Comparison of ENCODE assay signal across 23 mouse cellular contexts in the genomic region with DNA sequence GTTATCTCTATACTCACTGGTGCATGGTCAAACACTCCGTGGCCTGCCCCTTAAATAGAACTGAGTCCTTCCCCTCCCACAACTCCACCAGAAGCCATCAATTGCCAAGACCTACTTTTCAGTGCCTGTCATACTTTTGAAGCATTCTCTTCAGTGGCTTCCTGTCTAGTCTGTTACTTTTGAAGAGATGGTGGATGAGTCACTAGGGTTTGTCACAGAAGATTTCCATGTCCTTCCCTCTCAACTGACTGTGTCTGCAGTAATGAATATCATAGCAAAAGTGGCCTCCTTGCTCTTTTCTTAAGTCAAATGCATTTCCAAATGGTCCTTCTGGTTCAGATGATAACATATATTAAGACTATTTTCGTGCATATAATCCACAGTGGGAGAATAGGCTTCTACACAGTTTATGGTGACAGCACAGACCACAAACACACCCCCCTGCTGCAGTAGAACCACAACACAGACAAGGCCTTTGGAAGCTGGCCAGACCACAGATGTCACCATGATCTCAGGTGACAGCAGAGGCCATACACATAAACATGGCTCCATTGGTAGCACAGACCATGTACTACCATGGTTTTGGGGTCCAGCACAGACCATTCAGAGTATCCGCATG. TPM values are rescaled to one million over a fixed set of nuclear protein-coding genes. Genes with fewer than 3 reads are reported as not detected.
DNase-seq lines count a peak whose midpoint lies in the region; ATAC-seq lines count a peak whose summit lies in the region.
"Had no signal": no experiment of that assay in that cellular context is flagged by ENCODE, and none has a peak within 500 bp of the region (broad histone marks: within the 10 kb centered on the region; RNA-seq: fewer than 3 reads in every experiment).

No protein-coding gene starts in this region.

- H3K4me2 ChIP-seq in neural tube, embryonic 12.5 days (replicated peaks): no peak overlapping the region
- H3K4me2 ChIP-seq: forebrain, embryonic 15.5 days; intestine, embryonic 15.5 days; limb, embryonic 12.5 days had no signal

- no peaks in the 10 kb centered on the region for H3K27me3 ChIP-seq in neural tube, embryonic 12.5 days (replicated peaks)
- H3K27me3 ChIP-seq: forebrain, embryonic 15.5 days; intestine, embryonic 15.5 days; limb, embryonic 12.5 days had no signal

- H3K36me3 ChIP-seq in neural tube, embryonic 12.5 days: no peaks in the 10 kb centered on the region
- H3K36me3 ChIP-seq: forebrain, embryonic 15.5 days; intestine, embryonic 15.5 days; limb, embryonic 12.5 days had no signal

- H3K27ac ChIP-seq in neural tube, embryonic 12.5 days: no peak overlapping the region
- H3K27ac ChIP-seq: forebrain, embryonic 15.5 days; intestine, embryonic 15.5 days; left cerebral cortex, adult 2 months; limb, embryonic 12.5 days; macrophage had no signal

- H3K4me1 ChIP-seq in neural tube, embryonic 12.5 days: no peaks in the 10 kb centered on the region
- H3K4me1 ChIP-seq: forebrain, embryonic 15.5 days; intestine, embryonic 15.5 days; limb, embryonic 12.5 days had no signal

- H3K9ac ChIP-seq in neural tube, embryonic 12.5 days: no peak overlapping the region
- H3K9ac ChIP-seq: forebrain, embryonic 15.5 days; intestine, embryonic 15.5 days; limb, embryonic 12.5 days had no signal

- WGBS in neural tube, embryonic 12.5 days: 77% methylated on average over 3 of the region's 3 CpGs

- no peak for DNase-seq in neural tube, embryonic 10.5 days (ENCODE audit: extremely low spot score, low spot score)
- DNase-seq in CD8-positive naive resting alpha-beta T cell, adult 2 months (ENCODE audit: low read depth in 2 of 2, low spot score in 2 of 2): peak; percentile 38 to 61
- DNase-seq in naive thymus-derived CD4-positive, alpha-beta T cell, adult 2 months (ENCODE audit: low read depth): peak; percentile 75
- no peak for DNase-seq in layer of hippocampus, adult 9-10 months (ENCODE audit: low spot score)
- DNase-seq in heart, adult 11 months: no peak
- no peak for DNase-seq in layer of hippocampus, postnatal 25 days (ENCODE audit: extremely low spot score in 1 of 2, low spot score in 1 of 2)
- DNase-seq: adrenal gland, postnatal 14 days; cerebellum, adult 9-10 months; heart, postnatal 14 days; lung, adult 2 months; right cerebral cortex, postnatal 4 days had no signal

- no peak overlapping the region for H3K4me3 ChIP-seq in neural tube, embryonic 12.5 days
- H3K4me3 ChIP-seq: forebrain, embryonic 15.5 days; intestine, embryonic 15.5 days; left cerebral cortex, adult 2 months; limb, embryonic 12.5 days had no signal

- H3K9me3 ChIP-seq in neural tube, embryonic 12.5 days: no peaks in the 10 kb centered on the region
- H3K9me3 ChIP-seq: forebrain, embryonic 15.5 days; intestine, embryonic 15.5 days; limb, embryonic 12.5 days had no signal

- ATAC-seq in neural tube, embryonic 12.5 days (ENCODE audit: low FRiP score, low read depth): 0 out of 2 replicates have a peak, but pooled peaks have one; percentile 13
- ATAC-seq in common myeloid progenitor, adult 5-6 weeks (replicated peaks; ENCODE audit: low read depth, poor library complexity, severe bottlenecking): peak; percentile 97
- ATAC-seq: forebrain, embryonic 15.5 days; intestine, embryonic 15.5 days had no signal

RNA-seq across cellular contexts. Expression of gene Gm29133, which starts 16.9 kb away (rescaled TPM):
- polyA plus RNA-seq in neural tube, embryonic 12.5 days (2016; fragmentation: Nextera tagmentation; extraction: Ambion mirVana): not detected in 2 replicates
- total RNA-seq in common myeloid progenitor, adult 5-6 weeks (2017): not detected in 2 replicates
- total RNA-seq in layer of hippocampus, postnatal 25 days (2021): not detected
- total RNA-seq: adrenal gland, postnatal 14 days; gastrocnemius, adult 18-20 months; heart, adult 8-10 months; heart, postnatal 14 days; layer of hippocampus, adult 18-20 months; left cerebral cortex, adult 2 months had no signal
- polyA plus RNA-seq: forebrain, embryonic 15.5 days; intestine, embryonic 15.5 days; kidney, embryonic 16.5 days; limb, embryonic 12.5 days; lung, adult 2 months; macrophage; stomach, embryonic 14.5 days had no signal

Comparison
In these comparisons a context has a peak if more than half of its experiments do, and no peak if none do; other contexts are left out.
1. DNase-seq: peak in CD8-positive naive resting alpha-beta T cell, adult 2 months (2 of 2) and naive thymus-derived CD4-positive, alpha-beta T cell, adult 2 months (single experiment); none in neural tube, embryonic 10.5 days (single experiment), layer of hippocampus, adult 9-10 months (single experiment), heart, adult 11 months (single experiment) and layer of hippocampus, postnatal 25 days (0 of 2).